Mouse (Mus musculus): ENCODE measurements around the gene Wbp1l.

The Wbp1l gene

DNA sequence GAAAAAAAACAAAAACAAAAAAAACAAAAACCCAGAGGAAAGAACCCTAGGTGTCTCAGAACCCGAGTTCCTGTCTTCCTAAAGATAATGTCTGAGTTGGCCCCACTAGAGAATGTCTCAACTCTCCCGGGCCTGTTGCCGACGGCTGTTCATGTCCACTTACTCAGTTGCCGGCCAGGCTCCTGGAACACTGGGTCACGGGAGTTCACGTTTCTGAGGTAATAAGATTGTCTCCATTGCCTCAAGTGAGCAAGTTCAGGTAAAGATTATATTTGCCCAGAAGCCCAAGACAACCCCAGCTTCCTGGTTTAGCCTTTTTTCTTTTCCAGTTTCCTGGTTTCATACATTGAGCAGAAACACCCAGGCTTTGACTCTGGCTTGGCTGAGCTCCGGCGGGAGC lies 60.0 kb downstream of the Wbp1l start:
- no peak for DNase-seq (ENCODE audit: low spot score)

- no peak for DNase-seq (ENCODE audit: low spot score)
These were observed 62.6 kb downstream of the Wbp1l start for GRCm38 (mm10) chr19:46661511-46661910.

DNA sequence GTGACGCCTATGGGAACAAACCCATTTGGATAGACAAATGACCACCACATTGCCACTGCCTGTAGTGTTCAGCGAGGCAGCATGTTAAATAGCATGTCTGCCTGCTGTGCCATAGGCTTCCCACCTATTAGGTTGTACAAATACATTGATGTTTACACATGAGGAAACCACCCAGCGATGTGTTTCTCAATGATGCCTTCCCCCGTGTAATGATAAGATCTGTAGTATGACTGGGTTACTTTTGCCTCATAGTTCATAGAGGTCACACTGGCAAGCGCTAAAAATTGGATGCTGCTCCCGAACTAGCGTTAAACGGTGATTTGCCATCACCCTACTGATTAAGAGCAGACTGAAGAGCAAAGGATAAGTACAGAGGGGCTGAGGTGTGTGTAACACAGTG lies 63.3 kb downstream of the Wbp1l start:
- no peak for DNase-seq (ENCODE audit: low spot score)

DNA sequence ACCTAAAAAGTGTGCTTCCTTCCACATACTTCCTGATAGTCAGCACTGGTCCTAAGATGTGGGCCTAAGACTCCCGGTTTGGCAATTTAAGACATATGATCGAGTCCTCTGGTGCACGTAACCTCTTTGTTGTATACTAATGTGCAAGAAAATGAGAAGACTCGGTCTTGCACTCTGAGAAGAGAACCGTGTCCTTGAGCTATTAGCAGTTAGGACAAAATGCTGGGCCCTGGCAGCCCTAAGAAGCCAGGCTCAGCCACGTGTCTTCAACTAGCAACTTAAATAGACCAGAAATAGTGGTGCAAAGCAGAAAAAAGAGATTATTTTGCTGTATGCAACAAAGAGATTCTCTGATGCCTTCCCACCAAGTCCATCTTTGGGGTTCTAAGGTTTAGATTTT lies 63.9 kb downstream of the Wbp1l start:
- DNase-seq (ENCODE audit: low spot score) = no peak

- DNase-seq (ENCODE audit: low spot score) = peak; percentile 20
These were observed 66.6 kb downstream of the Wbp1l start for GRCm38 (mm10) chr19:46665474-46665873.

- no peak for DNase-seq (ENCODE audit: low spot score)
These were observed 68.4 kb downstream of the Wbp1l start for GRCm38 (mm10) chr19:46667300-46667699.

DNA sequence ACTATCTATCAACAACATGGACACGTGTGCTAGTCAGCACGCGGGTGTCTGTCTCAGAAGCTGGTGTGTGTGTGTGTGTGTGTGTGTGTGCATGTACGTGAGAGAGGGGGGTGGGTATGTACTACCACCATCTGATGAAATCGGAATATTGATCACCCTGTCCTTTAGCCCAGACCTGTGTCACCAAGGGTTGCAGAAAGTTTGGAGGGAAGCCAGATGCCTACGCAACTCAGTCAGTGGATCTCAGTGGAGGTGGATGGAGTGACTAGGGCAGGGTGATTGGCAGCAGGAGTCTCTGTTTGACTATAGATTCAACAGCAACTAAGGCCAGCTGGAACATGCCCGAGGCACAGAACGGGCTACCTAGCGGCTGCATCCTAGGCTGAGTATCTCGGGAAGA lies 69.4 kb downstream of the Wbp1l start:
- DNase-seq (ENCODE audit: low spot score) = no peak

- no peak for DNase-seq (ENCODE audit: low spot score)
These were observed 70.9 kb downstream of the Wbp1l start for GRCm38 (mm10) chr19:46669802-46670201.

- peak; percentile 83 for DNase-seq (ENCODE audit: low spot score)
These were observed 71.8 kb downstream of the Wbp1l start for GRCm38 (mm10) chr19:46670691-46671090.

DNA sequence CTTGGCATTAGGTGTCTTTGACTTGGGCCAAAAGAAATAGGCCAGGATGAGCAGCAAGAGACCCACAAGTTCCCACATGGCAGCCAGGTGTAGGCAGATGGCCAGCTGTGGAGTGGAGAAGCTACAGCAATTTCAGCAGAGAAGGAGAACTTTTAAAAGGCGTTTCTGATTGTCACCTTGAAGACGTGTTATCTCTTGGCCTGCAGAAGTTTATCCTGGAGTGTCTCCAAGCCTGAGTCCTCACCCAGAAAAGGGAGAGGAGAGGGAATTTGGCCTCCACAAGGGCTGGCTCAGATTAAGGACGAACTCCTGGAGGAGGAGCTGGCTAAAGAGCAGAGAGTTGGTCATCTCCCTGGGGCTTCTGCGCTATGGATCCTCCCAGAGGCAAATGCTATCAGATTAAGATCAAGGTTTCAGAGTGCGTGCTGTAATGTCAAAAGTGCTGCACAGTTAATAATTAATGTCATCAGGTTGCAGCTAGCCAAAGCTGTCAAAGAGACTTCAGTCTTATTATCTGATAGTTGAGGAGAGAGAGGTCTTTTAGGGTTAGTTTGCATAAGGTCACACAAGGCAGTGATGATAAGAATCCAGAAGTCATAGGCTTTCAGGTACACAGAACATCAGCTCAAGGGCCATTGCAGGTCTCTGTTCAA lies 74.0 kb downstream of the Wbp1l start, which contains the start of gene Cyp17a1:
TSS of gene Cyp17a1 (minus strand) at position 407 of the 653 bp plus-strand sequence.
- no peak for DNase-seq (ENCODE audit: low spot score)

GRCm38 (mm10) chr19:46675641-46676040 lies 76.8 kb downstream of the Wbp1l start:
- DNase-seq (ENCODE audit: low spot score) = no peak

- no peak for DNase-seq (ENCODE audit: low spot score)
These were observed 81.0 kb downstream of the Wbp1l start for GRCm38 (mm10) chr19:46679720-46680383.

GRCm38 (mm10) chr19:46689460-46690372 lies 90.8 kb downstream of the Wbp1l start, which contains the start of gene Borcs7:
TSS of gene Borcs7 (plus strand) at chr19:46689906.
- DNase-seq (ENCODE audit: low spot score) = peak; percentile 88

DNA sequence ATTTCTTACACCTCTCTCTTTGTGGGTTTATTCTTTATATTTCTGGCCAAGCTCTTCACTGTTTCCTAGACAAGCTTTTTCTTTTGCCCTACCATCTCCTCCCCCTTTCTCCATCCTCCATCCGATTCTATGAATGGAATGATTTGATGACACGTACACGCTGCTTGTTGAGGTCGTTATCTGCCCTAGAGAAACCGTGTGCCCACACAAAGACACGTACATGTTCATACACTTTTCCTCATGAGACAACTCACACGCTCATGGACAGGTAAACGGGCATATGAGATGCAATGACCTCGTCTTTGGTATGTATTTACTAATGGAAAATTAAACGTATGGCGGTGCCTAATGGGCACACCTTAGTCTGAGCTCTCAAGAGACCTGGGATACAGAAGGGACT lies 91.5 kb downstream of the Wbp1l start:
- no peak for DNase-seq (ENCODE audit: low spot score)

DNA sequence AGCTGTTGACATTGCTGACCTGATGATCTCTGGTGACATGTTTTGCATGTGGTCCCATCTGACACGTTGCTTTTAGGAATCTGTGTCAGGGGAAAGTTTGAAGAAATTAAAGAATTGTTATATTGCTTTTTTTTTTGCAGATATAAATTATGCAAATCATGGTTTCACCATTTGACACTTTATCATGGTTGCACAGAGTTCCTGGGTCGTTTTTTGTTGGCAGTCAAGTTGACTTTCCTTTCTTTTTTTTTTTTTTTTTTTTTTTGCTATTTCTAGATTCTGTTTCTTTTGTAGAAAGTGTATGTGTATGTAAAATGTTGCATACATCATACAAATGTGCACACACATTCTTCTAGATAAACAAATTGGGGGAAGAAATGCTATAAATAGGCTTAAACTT lies 92.2 kb downstream of the Wbp1l start:
- no peak for DNase-seq (ENCODE audit: low spot score)

DNA sequence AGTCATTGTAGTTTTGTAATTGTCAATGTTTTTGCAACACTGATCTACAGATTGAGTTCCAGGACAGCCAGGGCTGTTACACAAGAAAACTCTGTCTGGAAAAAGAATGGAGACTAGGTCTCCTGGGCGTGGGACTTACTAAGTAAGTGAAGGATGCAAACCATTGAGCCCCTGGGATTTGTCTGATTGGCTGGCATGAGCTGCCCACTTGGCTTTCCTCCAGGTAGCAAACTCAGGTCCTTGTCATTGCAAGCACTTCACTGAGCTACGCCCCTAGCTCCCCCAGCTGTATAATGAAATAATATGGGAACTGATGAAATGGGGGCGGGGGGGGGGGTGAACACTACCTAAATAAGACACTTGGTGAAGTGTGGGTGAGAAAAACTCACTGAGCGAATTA lies 94.3 kb downstream of the Wbp1l start:
- DNase-seq (ENCODE audit: low spot score) = no peak

DNA sequence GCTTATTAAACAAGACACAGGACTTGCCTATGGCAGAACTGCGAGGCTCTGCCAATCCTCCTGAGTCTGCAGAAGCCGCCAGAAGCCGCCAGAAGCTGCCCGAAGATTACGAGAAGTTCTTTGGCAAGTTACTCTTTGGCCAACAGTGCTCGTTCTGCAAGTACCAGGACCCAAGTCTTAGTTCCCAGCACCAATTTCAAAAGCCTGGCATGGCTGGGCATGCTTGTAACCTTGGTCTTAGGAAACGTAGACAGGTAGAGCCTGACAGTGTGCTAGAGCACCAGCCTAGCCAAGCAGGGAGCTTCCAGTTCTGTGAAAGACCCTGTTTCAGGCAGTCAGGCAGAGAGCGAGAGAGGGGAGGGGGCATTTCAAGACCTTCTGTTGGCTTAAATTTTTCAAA lies 97.6 kb downstream of the Wbp1l start:
- DNase-seq (ENCODE audit: low spot score) = no peak

- DNase-seq (ENCODE audit: low spot score) = no peak
These were observed 98.1 kb downstream of the Wbp1l start for GRCm38 (mm10) chr19:46696943-46697342.

GRCm38 (mm10) chr19:46697840-46698517 lies 99.1 kb downstream of the Wbp1l start:
- no peak for DNase-seq (ENCODE audit: low spot score)

- DNase-seq (ENCODE audit: low spot score) = no peak
These were observed 100.2 kb downstream of the Wbp1l start for GRCm38 (mm10) chr19:46699011-46699481.

- DNase-seq (ENCODE audit: low spot score) = no peak
These were observed 102.3 kb downstream of the Wbp1l start for GRCm38 (mm10) chr19:46701156-46701555.

Measured in retina, embryonic 14.5 days (tissue).